Mouse (Mus musculus) ES-Bruce4 (cell line): ENCODE results near the gene Ccdc137.

Experiments
- CTCF ChIP-seq: IDR thresholded peaks from one replicate; pipeline ENCODE4 v1.8.1; 2011; ENCODE audit warnings: low read depth, low read length
- POLR2A ChIP-seq: IDR thresholded peaks from one replicate; pipeline ENCODE4 v1.8.1; 2011; ENCODE audit warnings: low read length; ENCODE audit not compliant: insufficient read depth

- TF ChIP-seq POLR2A (no peak), CTCF (no peak)
Measured at GRCm38 (mm10) chr11:120442765-120443280, 15.1 kb upstream of the Ccdc137 start.
